Mouse (Mus musculus): ENCODE measurements at regions not wholly inside any gene's neighbourhood (a gene's known extent, or its start where the extent isn't known, plus 50 kb on each side); places are given as distances from the start of the nearest gene placed in this dataset.

DNA sequence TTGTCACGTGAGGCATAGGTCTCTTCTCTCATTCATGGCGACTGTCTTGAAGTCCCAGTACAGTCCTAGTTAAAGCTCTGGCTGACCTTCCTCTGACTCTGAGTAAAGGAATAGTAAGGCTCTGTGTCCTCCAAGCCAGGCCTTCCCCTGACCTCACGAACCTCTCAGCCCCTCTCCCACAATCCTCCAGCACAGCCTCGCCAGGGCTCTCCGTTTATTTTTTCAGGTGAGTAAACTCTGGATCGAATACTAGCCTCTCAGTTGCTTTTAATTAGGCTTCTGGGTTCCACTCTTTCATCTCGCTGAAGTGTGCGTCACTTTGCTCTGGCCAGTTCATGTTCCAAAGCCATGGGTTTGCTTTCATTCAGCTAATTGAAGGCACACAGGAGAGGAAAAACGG is 133.8 kb downstream of the Mylk4 start:
- DNase-seq, result no peak

DNA sequence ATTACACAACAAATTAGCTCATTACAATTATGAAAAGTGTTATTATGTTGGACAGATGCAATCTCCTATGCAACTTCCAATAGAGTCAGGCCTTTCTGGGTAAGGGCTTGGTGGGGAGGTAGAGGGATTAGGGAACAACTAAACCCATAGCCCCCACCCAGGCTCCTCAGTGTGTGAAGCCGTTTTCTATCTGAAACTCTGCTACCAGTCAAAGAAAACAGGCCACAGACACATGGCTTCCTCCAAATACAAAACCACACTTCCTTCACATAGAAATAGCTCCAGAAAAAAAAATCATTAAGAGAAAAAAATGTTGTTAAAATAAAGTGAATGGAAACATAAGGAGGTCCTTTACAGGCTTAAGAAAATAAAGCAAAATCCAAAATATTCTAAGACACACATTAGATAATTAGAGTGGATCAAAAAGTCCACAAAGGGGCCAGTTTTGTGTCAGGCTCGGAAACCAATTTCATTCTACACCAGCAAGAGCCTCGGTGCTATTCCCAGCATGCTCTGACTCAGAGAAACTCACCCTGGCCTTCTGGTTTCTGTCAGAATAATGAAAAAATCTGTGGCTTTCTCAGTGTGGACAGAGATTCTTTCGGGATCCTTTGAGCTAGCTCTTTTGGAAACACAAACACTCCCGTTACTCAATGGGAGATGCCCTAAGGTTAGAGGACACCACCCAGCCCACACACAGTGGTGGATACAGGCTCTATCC is 140.6 kb downstream of the Mylk4 start:
- DNase-seq, result no peak

DNA sequence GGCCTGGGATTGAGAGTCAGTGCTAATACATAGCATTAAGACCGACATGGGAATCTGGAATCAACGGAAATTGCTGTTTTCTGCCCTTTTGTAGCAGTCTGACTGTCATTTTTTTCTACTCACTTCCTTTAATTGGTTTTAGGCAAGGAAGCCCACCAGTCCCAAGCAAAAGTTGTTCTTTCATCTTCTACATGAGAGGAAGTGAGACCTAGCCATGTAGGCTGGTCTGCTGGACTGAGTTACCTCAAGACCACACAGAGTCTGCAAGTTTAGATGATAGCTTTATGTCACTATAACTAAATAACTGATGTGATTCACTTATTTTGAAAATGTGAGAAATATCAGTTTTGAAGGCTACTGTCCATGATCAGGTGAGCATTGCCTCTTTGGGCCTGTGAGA is 142.8 kb downstream of the Mylk4 start:
- DNase-seq, result no peak

DNA sequence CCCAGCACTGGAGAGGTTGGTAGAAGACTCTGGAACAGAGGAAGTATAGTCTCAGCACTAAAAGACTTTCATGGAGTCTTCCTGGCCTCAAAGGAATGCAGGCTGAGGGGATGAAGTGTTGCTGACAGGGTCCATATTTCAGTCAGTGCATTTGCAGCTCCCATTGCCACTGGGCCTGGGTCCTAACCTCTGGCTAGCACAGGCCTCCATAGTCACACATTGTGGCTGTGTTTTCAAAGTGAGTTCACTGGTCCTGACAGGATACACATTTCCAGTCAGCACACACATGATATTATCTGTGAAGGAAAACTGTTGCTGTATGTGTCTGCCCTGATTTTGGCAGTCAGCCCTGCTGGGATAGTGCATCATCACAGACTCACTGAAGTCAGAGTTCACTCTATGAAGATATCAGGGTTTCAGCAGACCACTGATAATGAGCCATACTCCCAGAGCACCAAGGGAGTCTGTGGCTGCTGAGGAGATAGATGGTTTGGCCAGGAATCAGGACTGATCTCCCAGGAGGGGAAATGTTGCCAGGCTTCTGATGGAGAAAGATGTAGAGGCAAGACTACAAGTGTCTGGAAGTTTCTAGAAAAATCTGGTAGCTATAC is 153.5 kb downstream of the Mylk4 start:
- peak; percentile 71 for DNase-seq

DNA sequence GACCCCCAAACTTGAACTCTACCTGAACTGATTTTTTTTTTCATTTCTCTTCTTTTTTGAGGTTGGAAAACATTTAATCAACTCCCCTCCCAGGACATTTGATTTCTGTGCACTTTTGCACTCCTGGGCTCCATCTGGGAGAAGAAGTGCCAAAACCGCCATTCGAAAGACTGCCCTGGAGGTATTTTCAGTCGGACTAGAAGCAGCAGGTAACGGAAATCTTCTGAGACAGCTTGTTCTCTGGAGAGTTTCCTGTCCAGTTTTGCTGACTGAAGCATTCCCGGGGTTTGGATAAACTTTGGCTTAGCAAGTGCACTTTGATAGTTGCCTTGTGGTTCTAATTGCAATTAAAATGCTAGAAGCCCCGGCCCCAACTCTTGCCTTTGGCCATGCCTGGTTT is 169.8 kb downstream of the Mylk4 start:
- DNase-seq, result no peak

DNA sequence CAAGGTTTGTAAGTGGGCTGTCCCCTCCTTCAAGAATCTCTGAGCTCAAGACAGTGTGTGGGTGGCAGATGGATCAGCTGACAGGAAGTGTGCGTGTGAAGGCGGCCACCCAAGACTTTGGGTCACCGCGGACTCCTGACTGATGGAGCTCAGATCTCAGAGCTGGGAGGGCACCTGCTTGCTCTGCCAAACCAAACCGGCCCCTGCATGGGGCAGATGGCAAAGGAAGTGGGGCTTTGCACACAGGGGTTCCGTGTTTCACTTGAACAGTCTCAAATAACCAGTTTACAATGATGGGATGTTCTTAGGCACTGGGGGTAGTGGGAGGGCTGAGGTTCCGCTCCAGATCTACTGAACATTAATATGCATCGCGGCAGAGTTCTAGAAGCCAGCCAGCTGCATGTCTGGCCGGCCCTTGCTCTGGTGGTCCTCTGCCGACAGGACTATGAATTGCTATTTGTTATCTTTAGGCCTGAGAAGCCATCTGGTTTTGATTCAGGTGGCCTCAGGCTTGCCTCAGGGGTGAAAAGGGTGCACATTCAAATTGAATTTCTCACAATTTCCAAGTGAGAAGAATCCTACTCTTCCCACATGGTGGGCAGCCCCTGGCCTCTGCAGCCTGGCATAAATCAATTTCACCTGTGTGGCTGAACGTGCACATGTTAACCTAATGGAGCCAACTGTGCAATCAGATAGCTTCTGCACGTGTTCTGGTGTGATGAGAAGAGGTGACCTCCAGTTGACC is 172.0 kb downstream of the Mylk4 start:
- peak; percentile 7 for DNase-seq

DNA sequence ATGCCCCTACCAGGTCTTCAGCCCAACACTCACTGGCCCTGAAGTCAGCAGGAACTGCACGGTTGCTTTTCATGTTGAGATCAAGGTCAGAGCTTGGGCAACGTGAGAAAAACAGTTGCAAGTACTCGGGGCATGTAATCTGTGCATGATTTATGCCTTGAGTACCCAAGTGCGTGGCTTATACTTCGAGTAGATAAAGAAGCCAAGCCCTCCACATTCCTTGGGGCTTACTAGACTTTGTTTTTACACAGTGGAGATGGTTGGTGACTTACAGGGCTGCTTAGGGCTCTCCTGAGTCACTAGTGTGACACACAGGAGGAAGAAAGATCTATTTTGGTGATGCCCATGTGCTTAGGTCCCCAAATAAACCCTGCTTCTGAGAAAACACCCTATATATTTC is 172.8 kb downstream of the Mylk4 start:
- DNase-seq, result no peak

DNA sequence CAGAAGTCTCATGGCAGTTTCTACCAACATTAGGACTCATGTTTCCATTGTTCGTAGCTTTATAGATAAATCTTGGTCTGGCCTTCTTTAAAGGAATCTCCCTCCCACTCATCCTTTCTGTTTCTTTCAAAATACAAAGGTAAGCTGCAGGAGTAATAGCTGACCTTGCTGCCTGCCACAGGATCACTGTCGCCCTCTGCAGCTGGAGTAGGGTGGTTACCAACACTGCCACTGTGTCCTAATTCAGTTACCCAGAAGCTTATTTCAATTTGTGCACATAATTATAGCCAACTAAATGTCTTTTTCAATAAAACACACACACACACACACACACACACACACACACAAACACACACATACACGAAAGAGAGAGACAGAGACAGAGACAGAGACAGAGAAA is 175.3 kb downstream of the Mylk4 start:
- DNase-seq, result peak; percentile 16

DNA sequence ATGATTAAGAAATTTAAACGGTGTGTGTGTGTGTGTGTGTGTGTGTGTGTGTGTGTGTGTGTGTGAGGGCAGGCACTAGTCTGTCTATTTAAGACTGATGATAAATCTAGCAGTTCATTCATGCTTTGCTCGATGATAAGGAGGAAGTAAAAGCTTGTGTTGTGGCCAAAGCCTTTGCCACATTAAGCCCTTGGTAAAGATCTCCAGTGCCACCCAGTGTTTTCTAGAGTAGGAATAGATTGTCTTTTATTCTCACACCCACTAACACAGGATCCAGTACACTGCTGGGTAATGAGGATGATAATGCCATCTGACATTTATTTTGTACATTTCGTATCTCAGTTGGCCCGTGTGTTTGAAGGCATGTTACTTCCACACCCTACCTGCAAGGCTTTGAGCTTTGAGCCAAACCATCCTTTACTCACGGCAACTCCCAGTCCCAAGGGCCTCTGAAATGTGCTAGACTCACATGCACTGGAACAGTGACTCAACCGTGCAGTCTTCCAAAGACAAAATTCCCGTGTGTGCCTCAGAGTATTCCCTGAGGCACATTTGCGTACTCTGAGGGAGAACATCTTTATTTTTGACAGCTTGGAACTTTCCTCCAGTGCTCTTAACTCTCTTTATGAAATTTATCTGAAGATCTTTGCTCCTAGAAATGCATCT is 179.7 kb downstream of the Mylk4 start:
- DNase-seq, result no peak

DNA sequence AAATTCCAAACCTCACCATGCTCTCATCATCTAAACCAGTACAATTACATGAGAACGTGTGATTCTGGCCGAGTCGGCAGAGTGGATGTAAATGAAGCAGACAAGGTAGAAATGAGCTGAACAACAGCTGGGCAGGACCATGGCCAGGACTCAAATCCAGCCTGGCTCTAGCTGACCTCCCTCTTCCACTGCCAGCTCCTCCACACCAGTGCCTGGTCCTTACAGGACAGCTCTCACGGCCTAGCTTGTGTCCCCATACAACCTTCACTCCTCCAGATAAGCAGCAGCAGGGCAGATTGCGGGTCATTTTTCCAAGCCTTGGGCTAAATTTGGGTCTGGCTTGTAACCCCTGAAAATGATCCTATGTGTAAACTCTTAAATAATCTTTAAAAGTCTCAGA is 182.4 kb downstream of the Mylk4 start:
- no peak for DNase-seq

DNA sequence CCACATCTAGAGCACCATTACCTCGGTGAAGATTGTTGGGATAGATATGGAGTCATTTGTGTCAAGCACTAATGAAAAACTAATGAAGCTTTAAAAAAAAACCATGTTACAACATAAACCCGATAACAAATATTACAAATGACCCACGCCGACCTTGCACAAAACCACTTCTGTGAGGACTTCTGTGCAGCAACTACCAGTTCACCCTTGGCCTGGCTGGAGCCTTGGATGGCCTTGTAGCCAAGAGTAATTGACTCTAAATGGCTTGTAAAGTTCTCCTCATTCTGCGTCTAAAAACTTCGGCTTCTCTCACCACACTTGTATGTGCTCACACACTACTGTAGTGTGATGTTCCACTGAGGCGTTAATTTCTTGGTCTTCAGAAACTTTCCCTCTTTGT is 190.1 kb downstream of the Mylk4 start:
- no peak for DNase-seq

DNA sequence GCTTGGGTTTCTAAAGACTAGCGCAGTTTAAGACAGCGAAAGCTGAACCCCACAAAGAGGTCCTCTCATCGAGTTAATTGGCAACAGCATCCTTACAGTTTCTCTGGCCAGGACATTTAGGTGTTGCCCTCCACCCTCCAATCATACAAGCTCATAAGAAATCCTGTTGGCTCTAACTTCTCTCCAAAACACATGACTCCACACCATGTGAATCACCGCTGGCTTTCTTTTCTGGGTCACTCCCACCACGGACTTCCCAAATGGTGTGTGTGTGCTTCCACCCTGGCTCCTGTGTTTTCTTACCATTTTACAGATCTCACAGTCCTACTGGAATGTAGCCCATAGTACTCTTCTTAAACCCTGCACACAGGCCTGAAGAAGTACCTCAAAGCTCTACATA is 190.6 kb downstream of the Mylk4 start:
- DNase-seq, result no peak

DNA sequence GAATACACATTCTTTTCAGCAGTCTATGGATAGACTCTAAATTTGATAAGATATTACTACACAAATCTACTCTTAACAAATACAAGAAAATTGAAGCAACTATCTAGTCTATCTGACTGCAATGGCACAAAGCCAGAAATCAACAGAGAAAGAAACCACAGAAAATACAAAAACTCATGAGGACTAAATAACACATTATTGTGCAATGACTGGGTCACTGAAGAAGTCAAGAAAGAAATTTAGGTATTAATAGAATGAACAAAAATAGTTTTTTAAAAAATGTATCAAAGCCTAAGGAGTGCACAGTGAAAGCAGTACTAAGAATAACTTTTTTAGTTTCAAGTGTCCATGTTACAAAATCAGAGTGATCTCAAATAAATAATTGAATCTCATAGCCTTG is 202.2 kb downstream of the Mylk4 start:
- no peak for DNase-seq

DNA sequence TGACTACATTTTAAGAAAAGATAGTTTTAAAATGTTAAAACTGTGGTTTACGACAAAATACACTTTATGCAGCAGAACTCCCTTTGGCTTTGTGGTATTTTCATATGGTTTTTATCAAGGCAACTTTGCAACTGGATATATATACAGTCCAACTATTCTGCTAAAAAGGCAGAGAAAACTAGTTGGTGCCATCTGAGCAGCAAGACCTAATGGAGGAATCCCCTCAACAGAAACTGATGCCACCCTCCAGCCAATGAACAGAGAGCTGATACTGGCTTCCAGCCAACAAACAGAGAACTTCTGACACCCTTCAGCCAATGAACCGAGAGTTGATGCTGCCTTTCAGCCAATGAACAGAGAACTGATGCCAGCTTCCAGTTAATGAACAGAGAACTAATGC is 215.9 kb downstream of the Mylk4 start:
- no peak for DNase-seq

DNA sequence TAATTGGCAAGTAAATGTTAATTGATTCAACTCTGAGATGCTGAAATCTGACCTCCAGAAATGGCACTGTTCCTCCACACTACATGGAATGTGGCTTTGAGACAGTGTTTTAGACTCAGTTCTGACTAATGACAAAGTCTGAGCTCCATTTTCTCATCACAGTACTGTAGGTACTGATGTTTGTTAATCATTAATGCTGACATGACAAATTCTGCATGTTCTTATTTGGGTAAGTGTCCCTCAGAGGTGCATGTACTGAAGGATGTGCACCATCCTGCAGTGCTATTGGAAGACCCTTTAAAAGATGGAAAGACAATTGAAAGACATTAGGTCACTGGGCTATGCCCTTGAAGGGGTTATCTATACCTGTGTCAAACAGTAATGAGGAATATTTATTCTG is 222.1 kb upstream of the Gmds start:
- DNase-seq, result no peak

DNA sequence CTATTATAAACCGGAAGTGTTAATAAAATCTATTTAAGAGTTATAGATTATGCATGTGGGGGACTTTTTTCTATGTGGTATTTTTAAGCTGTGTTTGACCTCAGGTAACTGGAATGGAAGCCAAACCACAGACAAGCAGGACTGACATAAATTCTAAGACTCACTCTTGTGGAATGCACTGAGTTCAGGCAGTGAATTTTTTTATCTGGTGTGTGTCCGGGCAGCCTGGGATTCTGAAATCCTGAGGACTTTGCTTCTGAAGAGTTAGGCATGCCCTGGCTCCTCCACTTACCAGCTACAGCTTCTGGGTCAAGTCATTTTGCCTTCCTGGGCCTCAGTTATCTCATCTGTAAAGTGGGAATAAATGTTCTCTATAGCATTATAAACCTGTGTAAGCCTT is 217.9 kb upstream of the Gmds start:
- no peak for DNase-seq

DNA sequence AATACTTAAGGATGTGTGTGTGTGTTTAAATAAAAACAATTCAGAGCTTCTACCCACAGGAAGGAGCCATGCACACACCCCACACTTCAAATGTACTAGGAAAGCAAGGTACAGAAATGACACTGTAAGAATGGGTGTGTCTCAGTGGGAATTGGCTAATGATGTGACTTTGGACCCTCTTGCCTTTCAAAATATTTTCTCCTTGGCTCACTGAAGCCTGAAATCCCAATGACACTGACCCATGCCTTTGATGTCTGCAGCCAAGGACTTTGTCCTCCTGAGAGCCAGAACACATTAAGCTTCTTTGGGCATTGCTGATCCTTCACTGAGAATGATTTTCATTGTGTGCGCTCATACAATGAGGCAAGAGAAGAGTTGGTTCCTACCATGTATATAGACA is 216.5 kb upstream of the Gmds start:
- DNase-seq, result no peak

DNA sequence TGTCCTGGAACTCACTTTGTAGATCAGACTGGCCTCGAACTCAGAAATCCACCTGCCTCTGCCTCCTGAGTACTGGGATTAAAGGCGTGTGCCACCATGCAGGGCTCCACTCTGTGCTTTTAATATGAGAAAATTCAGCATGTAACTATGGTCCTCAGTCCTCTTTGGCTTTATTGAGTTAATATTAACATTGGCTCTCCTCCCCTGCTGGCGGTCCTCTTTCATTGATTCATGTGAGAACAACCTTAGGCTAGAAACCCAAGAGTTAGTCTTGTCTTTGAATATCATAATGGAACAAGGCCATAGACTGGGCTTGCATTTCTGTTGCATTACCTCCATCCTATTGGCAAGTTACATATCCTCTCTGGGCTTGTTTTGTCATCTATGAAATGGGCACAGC is 216.1 kb upstream of the Gmds start:
- DNase-seq, result no peak

DNA sequence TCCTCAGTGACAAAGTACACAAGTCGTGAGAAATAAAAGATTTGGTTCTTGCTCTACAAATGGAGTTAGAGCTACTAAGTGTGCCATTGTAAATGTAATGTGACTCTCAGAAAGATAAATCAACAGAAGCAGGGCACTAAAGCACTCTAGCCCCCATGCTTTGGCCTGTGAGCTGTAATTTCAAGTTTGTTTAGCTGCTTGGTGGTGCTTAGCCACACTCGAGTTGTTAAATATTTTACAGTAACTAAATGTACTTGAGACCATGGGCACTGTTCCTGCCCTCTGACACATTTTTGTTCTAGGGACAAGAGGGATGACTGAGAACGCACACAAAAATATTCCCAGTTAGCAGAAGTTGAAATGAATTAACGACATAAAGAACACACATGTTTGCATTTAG is 214.6 kb upstream of the Gmds start:
- DNase-seq, result peak; percentile 23

DNA sequence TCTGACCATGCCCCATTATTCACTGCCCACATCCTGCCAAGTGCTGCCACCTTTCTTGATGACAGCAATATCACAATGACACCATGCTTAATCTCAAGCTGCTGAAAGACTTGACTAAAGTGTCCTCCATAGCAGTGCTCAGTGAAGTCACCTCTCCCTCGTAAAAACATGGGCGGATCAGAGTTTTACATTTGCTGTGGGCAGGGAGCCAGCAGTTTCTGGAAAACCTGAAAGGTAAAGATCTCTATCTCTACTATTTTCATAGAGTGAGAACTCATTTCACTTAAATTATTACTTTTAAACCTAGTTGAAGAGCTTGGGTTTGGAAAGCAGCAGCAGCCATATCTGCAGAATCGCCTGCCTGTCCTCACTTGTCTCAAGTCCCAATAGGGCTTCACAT is 211.6 kb upstream of the Gmds start:
- no peak for DNase-seq

DNA sequence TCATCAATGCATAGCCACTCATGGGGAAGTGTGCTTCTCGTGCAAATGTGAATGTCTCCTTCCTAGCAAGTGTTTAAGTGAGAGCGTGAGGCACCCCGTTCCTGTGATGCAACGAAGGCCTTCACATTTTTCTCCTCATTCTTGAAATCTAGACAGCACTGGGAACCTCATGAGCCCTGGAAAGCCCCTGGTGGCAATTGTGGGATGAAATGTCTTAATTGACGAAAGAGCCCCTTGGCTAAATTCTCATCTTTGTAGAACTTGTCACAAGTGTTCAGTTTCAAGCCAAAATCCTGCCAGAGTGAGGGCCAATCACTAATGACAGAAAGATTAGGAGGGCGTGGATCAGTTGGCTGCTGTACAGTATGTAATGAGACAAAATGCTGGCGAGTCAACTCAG is 208.6 kb upstream of the Gmds start:
- DNase-seq, result no peak

DNA sequence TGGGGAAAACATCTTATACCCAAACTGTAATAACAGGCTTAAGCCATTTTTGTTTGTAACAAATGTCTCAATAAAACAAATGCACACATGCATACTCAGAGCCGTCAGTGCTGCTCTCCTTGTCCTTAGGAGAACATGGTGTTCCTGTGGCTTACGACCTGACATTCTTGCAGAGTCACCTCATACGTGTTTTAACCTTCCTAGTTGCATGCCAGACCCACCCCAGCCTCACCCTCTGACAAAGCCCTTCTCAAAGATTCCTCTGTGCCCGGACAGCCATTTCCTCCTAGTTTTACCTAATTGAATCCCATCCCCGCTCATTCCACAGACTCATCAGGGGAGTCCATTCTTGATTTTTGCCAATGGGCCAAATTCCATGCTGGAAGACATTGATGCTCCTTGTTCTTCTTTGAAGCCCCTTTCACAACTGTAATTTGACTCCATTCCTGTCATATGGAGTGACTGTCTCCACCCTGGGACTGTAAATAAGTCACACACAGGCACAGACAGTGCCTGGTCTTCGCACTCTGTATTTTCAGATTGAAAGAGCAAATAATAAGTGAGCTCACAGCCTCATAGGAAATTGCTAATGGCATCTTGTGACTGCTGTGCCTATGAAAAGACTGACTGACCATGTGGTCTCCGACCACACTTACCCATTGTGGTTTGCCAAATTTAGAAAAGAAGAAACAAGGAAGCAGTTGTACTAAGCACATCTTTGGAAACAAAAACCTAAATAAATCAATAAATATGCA is 206.6 kb upstream of the Gmds start:
- DNase-seq, result no peak

DNA sequence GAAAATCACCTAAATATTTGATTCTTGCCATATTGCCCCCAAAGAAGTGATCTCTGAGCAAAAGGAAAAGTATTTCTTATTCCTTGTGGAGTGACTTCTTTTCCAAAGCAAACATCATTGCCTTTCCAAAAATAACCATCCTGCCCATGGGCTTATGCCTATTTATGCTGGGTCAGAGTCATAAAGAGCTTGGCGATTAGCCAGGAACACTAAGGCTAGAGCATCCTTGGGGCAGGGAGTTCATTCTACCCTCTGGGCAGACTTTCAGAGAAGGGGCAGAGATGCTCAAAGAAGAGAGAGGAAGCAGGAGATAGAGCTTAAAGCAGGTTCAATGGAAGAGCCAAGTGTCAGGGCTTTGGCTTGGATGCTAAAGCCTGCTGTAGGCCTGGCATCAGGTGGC is 203.1 kb upstream of the Gmds start:
- no peak for DNase-seq

All from lung, postnatal 14 days (tissue).